Mouse (Mus musculus) megakaryocyte progenitor cell, adult 5-6 weeks (primary cell): ENCODE results near the gene Dgkq. TPM values are rescaled to one million over a fixed set of nuclear protein-coding genes. Genes with fewer than 3 reads are reported as not detected.
"Not testable (repeated sequence)": the region's sequence is repeated elsewhere in the genome, so short reads cannot be mapped to it uniquely, and the experiment has no call there.

Experiments used
- ATAC-seq: replicated peaks from 2 replicates; pipeline ENCODE4 v1.8.0; 2016; ENCODE audit warnings: mild to moderate bottlenecking, moderate TSS enrichment, inconsistent platforms; ENCODE audit not compliant: poor library complexity
- total RNA-seq, 2 experiments: library from RNA; stranded (forward) in 1 of 2; stranded (reverse) in 1 of 2; fragments of 157-497, 149-512 nt in 1 of 2; fragments of 200-1000 nt in 1 of 2; gene quantifications; 2 replicates each; pipeline versions ENCODE4 v1.2.3 to v1.2.4; 2015 to 2017

Dgkq gene
- total RNA-seq, 2 experiments from 2014 or later: 4.2 to 4.8 TPM

DNA sequence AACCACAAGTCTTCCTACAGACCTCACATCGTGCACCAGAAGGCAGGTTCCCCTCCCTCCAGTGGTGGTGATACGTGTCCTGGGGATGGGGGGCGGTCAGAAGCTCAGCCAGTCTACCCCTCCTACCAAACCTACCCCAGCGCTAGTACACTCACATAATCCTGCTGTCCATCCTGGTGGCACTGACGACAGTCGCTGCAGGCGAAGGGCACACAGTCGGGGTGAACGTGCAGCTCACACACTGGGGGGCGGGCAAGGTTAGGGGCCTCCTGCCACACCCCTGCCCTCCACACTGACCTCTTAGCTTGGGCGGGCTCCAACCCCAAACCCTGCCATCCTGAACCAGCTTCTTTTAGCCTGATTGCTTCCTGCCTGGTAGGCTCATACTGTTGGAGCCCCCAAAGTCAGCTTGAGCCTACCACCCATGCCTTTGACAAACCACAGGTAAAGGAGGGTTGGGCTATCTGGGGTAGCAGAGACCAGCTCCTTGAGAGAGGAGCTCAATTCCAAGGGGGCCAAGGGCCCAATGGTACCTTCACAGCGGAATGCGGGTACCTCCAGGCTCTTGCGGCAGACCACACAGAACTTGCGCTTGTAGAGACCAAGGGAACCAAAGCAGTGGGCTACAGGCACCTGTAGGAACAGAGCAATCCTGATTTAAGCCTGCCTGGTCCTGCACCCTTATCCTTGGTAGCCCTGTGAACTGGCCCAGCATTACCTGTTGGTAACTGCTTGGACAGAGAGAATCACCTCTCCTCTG lies 13.4 kb downstream of the Dgkq start:
- ATAC-seq: no peak

DNA sequence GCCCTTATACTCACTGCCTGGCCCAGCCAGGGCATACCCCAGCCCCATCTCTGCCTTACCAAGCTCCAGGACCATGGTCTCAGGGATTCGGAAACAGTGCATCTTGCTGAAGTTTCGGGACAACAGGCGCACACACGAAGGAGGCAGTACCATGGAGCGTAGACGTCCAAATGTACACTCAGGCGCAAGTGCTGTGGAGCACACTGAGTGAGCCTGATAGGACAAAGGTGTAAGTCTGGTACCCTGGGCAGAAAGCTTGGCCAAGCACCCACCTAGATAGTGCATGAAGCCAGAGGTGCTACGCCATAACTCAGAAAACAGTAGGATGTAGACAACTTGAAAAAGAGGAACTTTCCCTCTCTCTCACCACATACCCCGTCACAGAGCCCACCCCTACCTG lies 14.1 kb downstream of the Dgkq start:
- no peak for ATAC-seq

DNA sequence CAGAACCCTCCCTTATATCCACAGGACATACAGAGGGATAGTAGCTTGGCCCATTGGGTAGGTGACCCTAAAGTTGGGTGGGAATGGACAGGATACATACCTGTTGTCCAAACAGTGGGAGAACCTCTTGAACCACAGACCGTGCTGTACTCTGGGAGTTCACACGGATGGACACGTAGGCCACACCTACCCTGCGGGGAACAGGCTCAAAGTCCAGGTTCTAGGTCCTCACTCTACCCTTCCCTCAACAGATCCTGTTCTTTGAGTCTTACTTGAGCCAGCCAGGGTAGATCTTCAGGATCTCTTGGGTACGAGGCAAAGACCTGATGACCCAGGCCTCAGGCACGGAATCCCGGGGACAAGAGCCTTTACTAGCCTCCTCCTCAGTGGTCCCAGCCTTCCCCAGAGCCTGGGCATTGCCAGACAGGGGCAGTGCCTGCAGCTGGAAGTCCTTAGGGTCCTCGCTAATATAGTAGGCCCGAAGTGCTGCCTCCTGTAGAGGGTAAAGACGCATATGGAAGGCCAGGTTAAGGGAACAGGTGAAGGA lies 15.0 kb downstream of the Dgkq start:
- no peak for ATAC-seq

DNA sequence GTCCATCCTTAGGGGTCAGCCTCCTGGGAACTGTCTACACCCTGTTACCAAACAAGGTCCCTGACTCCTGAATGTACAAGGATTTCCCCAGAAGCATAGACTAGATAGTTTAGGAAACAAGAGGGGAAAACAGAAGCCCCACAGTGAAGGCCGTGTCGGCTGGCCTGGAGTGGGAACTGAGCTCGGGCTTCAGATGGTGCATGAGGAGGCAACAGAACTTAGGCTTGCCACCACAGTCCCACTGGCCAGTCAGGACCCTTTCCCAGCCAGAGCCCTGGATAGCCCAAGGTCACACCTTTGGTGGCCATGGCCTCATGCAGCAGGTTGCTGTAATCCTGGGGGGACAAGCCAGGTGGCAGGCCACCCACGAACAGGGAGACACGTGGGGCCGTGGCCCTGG lies 16.1 kb downstream of the Dgkq start:
- no peak for ATAC-seq

GRCm38 (mm10) chr5:108651823-108652222 lies 17.6 kb downstream of the Dgkq start:
- peak; percentile 88 for ATAC-seq

DNA sequence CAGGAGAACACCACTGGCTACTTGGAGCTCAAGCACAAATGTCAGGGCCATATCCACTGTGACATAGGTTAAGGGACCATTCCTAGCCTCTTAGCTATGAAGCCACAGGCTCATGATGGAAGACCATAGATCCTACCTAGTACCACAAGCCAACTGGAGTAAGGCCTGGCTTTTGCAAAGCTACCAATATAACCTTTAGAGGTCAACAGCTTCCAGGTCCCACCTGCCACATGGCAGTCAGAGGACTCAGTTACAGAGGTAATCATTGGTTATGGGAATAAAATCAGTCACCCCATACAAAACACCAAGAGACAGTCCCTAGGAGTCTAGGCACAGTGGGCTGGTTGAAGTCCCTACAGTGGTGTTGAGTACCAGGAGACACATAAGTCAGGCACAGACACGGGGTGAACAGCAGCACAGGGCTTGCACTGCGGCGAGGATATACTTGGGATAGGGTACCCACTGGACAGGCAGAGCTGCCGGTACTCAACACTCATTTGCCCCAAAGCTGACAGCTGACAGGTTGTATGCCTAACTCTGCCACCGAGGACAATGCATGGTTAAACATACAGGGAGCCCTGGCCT lies 18.2 kb downstream of the Dgkq start:
- ATAC-seq: no peak

GRCm38 (mm10) chr5:108650341-108650740 lies 19.1 kb downstream of the Dgkq start:
- ATAC-seq: no peak

GRCm38 (mm10) chr5:108648937-108649576 lies 20.4 kb downstream of the Dgkq start:
- no peak for ATAC-seq

DNA sequence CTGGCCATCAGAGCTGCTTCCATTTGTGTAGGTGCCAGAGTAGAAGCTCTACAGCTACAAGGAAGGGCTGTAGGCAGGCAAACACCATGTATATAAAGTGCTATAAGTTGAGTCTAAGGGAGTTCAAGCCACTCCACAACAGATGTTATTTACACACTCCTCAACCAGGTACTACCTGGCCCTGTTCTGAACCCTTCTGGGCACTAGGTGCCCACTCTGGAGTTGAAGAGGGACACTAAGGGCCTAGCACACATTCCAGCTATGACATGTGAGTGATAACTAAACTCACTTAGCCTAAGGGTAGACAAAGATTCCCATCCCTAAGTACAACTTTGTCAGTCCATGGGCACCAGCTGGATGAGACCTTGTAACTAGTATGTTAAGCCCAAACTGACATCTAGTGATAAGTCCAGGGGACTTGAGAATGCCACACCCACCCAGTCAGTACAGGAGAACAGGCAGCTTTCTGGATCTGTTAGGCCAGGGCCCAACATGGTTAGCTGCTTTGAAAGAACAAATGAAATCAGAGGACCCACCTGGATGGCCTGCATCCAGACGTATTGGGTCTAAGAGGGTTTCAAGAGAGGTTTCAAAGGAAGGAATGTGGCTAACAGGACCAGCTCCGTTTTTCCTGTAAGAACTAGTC lies 21.5 kb downstream of the Dgkq start:
- no peak for ATAC-seq

- no peak for ATAC-seq
These were observed 22.2 kb downstream of the Dgkq start for GRCm38 (mm10) chr5:108647311-108647710.

DNA sequence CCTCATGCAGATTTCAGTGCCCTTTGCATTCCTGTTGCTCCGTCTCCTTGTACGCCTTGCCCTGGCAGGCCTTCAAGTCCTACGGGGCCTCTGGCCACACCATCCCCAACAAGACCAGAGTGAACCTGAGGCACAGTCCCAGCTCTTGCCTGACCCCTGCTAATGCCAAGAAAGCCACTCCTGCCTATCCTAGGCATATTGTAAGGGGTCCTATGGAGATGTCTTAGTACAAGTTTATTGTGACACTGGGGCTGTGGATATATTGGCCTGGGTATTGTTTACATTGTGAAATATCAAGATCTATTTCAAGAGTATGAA lies 23.2 kb downstream of the Dgkq start:
- ATAC-seq: no peak

- ATAC-seq: no peak
These were observed 23.7 kb downstream of the Dgkq start for GRCm38 (mm10) chr5:108645651-108646342.

DNA sequence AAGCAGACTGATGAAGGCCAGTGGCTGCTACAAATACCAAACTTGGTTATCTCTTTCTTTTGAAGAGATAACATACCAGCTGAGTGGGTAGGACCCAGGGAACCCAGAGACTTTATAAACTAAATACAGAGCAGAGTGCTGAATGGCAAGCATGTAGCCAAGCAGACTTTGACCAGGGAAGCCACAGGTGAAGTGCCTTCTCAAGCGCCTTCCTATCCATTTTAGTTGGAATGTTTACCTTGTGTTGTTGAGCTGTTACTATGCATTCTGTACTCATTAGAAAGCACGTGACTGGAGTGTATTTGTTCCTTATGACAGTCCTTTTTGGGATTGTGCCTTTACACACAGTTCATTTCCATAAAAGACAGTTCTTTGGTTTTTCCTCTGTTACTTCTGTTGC lies 25.8 kb downstream of the Dgkq start:
- no peak for ATAC-seq

DNA sequence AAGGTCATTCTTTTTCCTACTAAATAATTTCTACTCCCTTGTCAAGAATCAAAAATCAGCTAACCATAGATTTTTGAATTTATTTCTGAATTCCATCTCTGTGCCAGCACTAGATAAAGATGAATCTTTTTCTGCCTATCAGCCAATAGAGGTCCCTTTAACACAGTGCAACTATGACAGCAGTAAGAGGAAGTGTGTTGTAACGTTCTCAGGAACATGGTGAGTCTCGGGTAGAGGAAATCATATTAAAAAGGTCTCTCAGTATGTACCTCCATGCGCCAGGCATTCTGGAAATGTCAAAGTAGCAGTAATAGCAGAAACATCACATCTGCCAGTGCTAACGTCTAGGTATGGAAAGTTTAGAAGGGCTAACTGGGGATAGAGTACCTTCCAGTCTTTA lies 33.3 kb downstream of the Dgkq start:
- peak; percentile 89 for ATAC-seq

DNA sequence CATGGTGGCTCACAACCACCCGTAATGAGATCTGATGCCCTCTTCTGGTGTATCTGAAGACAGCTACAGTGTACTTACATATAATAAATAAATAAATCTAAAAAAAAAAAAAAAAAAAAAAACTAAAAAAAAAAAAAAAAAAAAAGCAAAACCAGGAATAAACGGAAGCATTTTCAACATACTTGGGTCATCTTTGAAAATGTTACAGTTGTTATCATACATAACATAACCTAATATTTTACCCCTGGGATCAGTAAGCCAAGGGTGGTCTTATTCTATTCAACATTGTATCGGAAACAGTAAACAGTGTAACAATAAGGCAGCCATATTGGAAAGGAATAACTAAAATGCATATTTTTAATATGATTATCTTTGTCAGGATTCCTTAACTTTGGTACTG lies 35.4 kb downstream of the Dgkq start:
- not testable (repeated sequence) for ATAC-seq

GRCm38 (mm10) chr5:108633676-108634075 lies 35.8 kb downstream of the Dgkq start:
- no peak for ATAC-seq

- ATAC-seq: peak; percentile 89
These were observed 39.6 kb downstream of the Dgkq start, which contains the start of the genes Gak and Tmem175 for GRCm38 (mm10) chr5:108629634-108630483. Gak (minus strand) TSS chr5:108629755. Tmem175 (plus strand) TSS chr5:108629770.

DNA sequence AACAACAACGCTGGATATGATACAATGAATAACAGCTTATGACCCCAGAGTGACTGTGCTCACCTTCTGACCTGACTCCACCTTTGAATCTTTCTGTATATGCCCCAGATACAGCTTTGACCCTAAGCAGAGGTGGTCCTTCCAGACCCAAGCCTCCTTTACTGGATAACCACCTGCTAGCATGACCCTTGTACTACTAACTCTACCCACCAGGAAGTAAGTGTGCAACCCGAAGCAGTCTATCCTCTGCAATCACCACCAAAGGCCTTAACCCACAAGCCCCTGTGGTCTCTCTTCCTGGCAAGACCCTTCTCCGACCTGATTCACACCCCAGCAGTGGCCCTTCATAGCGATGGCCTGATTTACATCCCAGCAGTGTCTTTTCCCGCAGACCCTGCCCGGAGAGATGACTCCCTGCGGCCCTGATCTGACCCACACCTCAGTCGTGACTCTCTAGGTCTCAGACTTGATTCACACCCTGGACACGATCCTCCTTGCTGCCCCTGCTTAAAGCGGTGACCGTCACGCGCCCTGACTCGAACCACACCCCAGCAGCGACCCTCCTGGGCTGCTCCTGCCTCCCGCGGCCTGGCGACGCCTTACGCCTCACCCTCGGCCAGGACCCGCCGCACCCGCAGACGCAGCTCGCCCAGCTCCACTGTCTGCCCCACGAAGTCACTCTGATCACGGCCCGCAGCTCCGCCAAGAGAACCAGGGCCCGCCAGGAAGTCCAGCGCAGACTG lies 40.4 kb downstream of the Dgkq start:
- peak; percentile 45 for ATAC-seq

- no peak for ATAC-seq
These were observed 43.3 kb downstream of the Dgkq start for GRCm38 (mm10) chr5:108626050-108626660.
